Mouse (Mus musculus): ENCODE measurements around the gene Gm13199.

Gm13199 gene

GRCm38 (mm10) chr2:5821264-5821663, 41.5 kb downstream of the Gm13199 start:
- no peak for DNase-seq (ENCODE audit: low spot score)
